In the genomic region with DNA sequence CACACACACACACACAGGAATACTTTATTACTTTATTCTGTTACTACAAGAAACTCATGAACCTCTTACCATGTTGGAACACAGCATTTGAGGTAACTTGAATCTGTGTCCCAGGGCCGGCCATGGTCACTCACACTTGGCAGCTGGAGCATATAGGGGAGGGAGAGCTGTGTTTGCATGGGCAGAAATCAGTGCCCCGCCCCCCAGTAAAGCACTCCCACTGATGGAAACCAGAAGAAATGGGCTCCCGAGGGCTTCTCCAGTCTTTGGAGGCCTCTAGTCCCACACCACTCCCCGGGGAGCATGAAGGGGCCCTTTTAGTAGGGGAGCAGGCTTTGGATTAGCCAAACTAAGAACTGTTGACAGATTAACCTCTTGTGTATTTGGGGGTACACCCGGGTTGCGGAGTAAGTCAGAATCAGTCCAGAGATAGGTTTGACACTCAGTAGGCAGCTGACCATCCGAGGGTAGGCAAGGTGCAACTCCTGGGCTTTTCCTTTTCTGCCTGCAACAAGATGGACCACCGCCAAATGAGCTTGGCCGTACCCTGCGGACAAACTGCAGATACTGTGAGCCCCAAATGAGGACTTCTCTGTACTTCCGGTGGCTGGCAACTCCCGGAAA, we compare ENCODE assay signal across 9 mouse cellular contexts.
DNase-seq lines count a peak whose midpoint lies in the region; ATAC-seq and TF ChIP-seq lines count a peak whose summit lies in the region.
"Had no signal": no experiment of that assay in that cellular context is flagged by ENCODE, and none has a peak within 500 bp of the region (broad histone marks: within the 10 kb centered on the region; RNA-seq: fewer than 3 reads in every experiment).

No protein-coding gene starts in this region.

- no peaks in the 10 kb centered on the region for H3K4me1 ChIP-seq in ES-Bruce4 (ENCODE audit: control insufficient read depth, insufficient read depth, low read length)
- H3K4me1 ChIP-seq in forebrain, embryonic 16.5 days (replicated peaks; ENCODE audit: control insufficient read depth, insufficient read depth, low read length): peaks cover 14% of the 10 kb centered on the region
- H3K4me1 ChIP-seq in liver, embryonic 12.5 days: peaks cover 28% of the 10 kb centered on the region

- H3K36me3 ChIP-seq in ES-Bruce4 (ENCODE audit: control insufficient read depth, insufficient read depth, low read length, poor library complexity, severe bottlenecking): peaks cover 4% of the 10 kb centered on the region; the same call in 1 of the 2 replicates
- no peaks in the 10 kb centered on the region for H3K36me3 ChIP-seq in forebrain, embryonic 16.5 days (ENCODE audit: control insufficient read depth, insufficient read depth)
- H3K36me3 ChIP-seq in liver, embryonic 12.5 days: peaks cover 8% of the 10 kb centered on the region; the same call in 1 of the 2 replicates

- TF ChIP-seq EP300 in ES-Bruce4 (IDR thresholded peaks at IDR 0.05; ENCODE audit: insufficient read depth, low read depth, low read length): no peak

- no peaks in the 10 kb centered on the region for H3K9me3 ChIP-seq in ES-Bruce4 (replicated peaks; ENCODE audit: control insufficient read depth, insufficient read depth, low read length, poor library complexity, severe bottlenecking)
- H3K9me3 ChIP-seq in forebrain, embryonic 16.5 days (ENCODE audit: control insufficient read depth, low read length): no peaks in the 10 kb centered on the region
- no peaks in the 10 kb centered on the region for H3K9me3 ChIP-seq in liver, embryonic 12.5 days (replicated peaks)

- intact Hi-C loops in gastrocnemius, postnatal 14 days (cut with DNase I; ENCODE audit: low total_unique reads): no loop called here

- no peak overlapping the region for H3K27ac ChIP-seq in ES-Bruce4 (ENCODE audit: insufficient read depth, low read length)
- H3K27ac ChIP-seq in forebrain, embryonic 16.5 days (ENCODE audit: low read length): no peak overlapping the region
- no peak overlapping the region for H3K27ac ChIP-seq in liver, embryonic 12.5 days

- peak overlapping the region; percentile 67 for H3K4me2 ChIP-seq in forebrain, embryonic 16.5 days (ENCODE audit: low read length)
- H3K4me2 ChIP-seq in liver, embryonic 12.5 days: peak overlapping the region; percentile 45

- peak overlapping the region; percentile 33 for H3K4me3 ChIP-seq in ES-Bruce4 (ENCODE audit: low read depth, low read length)
- peak overlapping the region; percentile 32 for H3K4me3 ChIP-seq in forebrain, embryonic 16.5 days (replicated peaks; ENCODE audit: low read length)
- H3K4me3 ChIP-seq in liver, embryonic 12.5 days: no peak overlapping the region

- no peak overlapping the region for H3K9ac ChIP-seq in ES-Bruce4 (ENCODE audit: low read depth, poor library complexity, severe bottlenecking)
- H3K9ac ChIP-seq in forebrain, embryonic 16.5 days (replicated peaks; ENCODE audit: low read depth, low read length): no peak overlapping the region
- H3K9ac ChIP-seq in liver, embryonic 12.5 days: no peak overlapping the region

- 14% methylated on average over 12 of the region's 12 CpGs for WGBS in forebrain, embryonic 16.5 days
- 29% methylated on average over 12 of the region's 12 CpGs for WGBS in liver, embryonic 12.5 days (ENCODE audit: insufficient replicate concordance)

- no peak; the same call in none of the 2 replicates for ATAC-seq in forebrain, embryonic 16.5 days
- 0 out of 2 replicates have a peak, but pooled peaks have one; percentile 21 for ATAC-seq in liver, embryonic 12.5 days

- DNase-seq in gastrocnemius, postnatal 14 days: peak; percentile 9
- DNase-seq in gastrocnemius, postnatal 10 days: no peak
- DNase-seq in layer of hippocampus, adult 9-10 months (ENCODE audit: low spot score): no peak
- DNase-seq in frontal cortex, postnatal 36 days (ENCODE audit: low spot score in 2 of 2): no peak
- no peak for DNase-seq in right cerebral cortex, adult 2 months (ENCODE audit: low spot score in 2 of 2)

- no peaks in the 10 kb centered on the region for H3K27me3 ChIP-seq in ES-Bruce4 (ENCODE audit: control insufficient read depth, insufficient read depth, low read length, poor library complexity, severe bottlenecking)
- H3K27me3 ChIP-seq in forebrain, embryonic 16.5 days (replicated peaks; ENCODE audit: control insufficient read depth, insufficient read depth, low read length): 0 out of 2 replicates have a peak, but pooled peaks cover 2% of the 10 kb centered on the region
- peaks cover 3% of the 10 kb centered on the region; the same call in 1 of the 2 replicates for H3K27me3 ChIP-seq in liver, embryonic 12.5 days (replicated peaks)
- H3K27me3 ChIP-seq: CH12.LX had no signal

- no peak for TF ChIP-seq CTCF in ES-Bruce4 (IDR thresholded peaks at IDR 0.05; ENCODE audit: low read depth, low read length)

- no peak for TF ChIP-seq POLR2A in ES-Bruce4 (IDR thresholded peaks at IDR 0.05; ENCODE audit: insufficient read depth, low read length)
